Mouse (Mus musculus) hindbrain, postnatal 0 days (tissue): ENCODE results near the gene Gm37240. TPM values are rescaled to one million over a fixed set of nuclear protein-coding genes. Genes with fewer than 3 reads are reported as not detected.

Experiments used
- ATAC-seq: fragments of 200-750 bp; cut with Nextera tagmentation; 2 replicates; pipeline ENCODE4 v1.8.0; 2017; ENCODE audit warnings: mild to moderate bottlenecking, moderate TSS enrichment, moderate library complexity
- DNase-seq: peaks from one replicate; pipeline ENCODE4 v3.0.0-alpha.2; 2015; ENCODE audit warnings: low spot score
- H3K27ac ChIP-seq: fragments of 300-500 bp; sonication (generic); 2 replicates; pipeline ENCODE4 v1.5.1; 2014; ENCODE audit warnings: mild to moderate bottlenecking
- H3K27me3 ChIP-seq: fragments of 300-500 bp; sonication (generic); 2 replicates; pipeline ENCODE4 v1.6.1; 2014; ENCODE audit warnings: low read length, mixed read lengths; ENCODE audit not compliant: insufficient read depth
- H3K36me3 ChIP-seq: fragments of 300-500 bp; sonication (generic); 2 replicates; pipeline ENCODE4 v1.6.1; 2014; ENCODE audit warnings: low read length, mixed read lengths; ENCODE audit not compliant: insufficient read depth
- H3K4me1 ChIP-seq: fragments of 300-500 bp; sonication (generic); 2 replicates; pipeline ENCODE4 v1.6.1; 2014; ENCODE audit warnings: antibody characterized with exemption, low read length, mixed read lengths; ENCODE audit not compliant: insufficient read depth
- H3K4me2 ChIP-seq: fragments of 300-500 bp; sonication (generic); 2 replicates; pipeline ENCODE4 v1.6.1; 2014; ENCODE audit warnings: low read depth, mild to moderate bottlenecking, low read length, moderate library complexity, mixed read lengths
- H3K4me3 ChIP-seq: fragments of 300-500 bp; sonication (generic); 2 replicates; pipeline ENCODE4 v1.5.1; 2014; ENCODE audit warnings: low read length
- H3K9ac ChIP-seq: fragments of 300-500 bp; sonication (generic); replicated peaks from 2 replicates; pipeline ENCODE4 v1.6.1; 2014; ENCODE audit warnings: mild to moderate bottlenecking, low read length, moderate library complexity, mixed read lengths
- H3K9me3 ChIP-seq: fragments of 300-500 bp; sonication (generic); 2 replicates; pipeline ENCODE4 v1.6.1; 2016; ENCODE audit warnings: low read length, mixed read lengths
- CTCF ChIP-seq: IDR thresholded peaks from 2 replicates; pipeline ENCODE4 v1.5.1; 2016; ENCODE audit warnings: antibody characterized with exemption, control low read depth, low read depth
- WGBS: fragments of 180-500 bp; shearing (Covaris S2); extraction: QIAGEN DNeasy Blood & Tissue Kit; methylation state at CpG from one replicate; pipeline ENCODE4 v1.1.7; 2014; 5-methylcytosine and 5-hydroxymethylcytosine counted together
- microRNA counts: library from miRNA; unstranded; fragments of <30 nt; microRNA quantifications from one replicate; lab custom pipeline; 2015
- microRNA-seq, 2 experiments: library from miRNA; unstranded; fragments of <30 nt; microRNA quantifications; one replicate each; pipeline ENCODE4; 2016
- polyA plus RNA-seq: library from polyadenylated mRNA; unstranded; fragments of >200 nt; fragmentation: Nextera tagmentation; extraction: Ambion mirVana; gene quantifications from 2 replicates; pipeline ENCODE4 v1.2.1, GENCODE M21; 2015
- total RNA-seq: library from RNA; depleted of rRNA; stranded (reverse); fragments of >200 nt; gene quantifications from 2 replicates; pipeline ENCODE4 v1.2.3, GENCODE M21; 2014; rRNA removed

The Gm37240 gene
- total and polyA plus RNA-seq, 2 experiments from 2014 or later = 1.5 TPM; not detected in 1

DNA sequence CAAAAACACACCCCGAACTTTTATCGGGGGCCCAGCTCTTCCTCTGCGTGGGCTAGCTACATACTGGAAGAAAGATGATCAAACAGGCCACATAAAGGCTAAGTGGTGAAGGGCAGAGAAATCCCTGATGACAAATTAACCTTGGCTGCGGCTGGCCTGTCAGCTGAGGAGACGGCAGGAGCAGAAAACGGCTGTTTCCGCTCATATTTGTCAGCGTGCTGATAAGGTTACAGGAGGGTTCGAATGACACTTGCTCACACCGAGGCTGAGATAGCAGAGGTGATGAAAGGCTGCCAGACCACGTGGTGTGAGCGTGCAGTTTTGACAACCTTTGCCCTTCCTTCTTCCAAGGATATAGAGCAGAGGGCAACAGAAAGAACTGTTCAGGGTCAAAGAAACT, 1426.4 kb downstream of the Gm37240 start:
- H3K27me3 ChIP-seq = no peaks in the 10 kb centered on the region
- no peak overlapping the region for H3K9ac ChIP-seq
- H3K4me3 ChIP-seq = no peak overlapping the region
- DNase-seq (no peak), ATAC-seq (0 out of 2 replicates have a peak, but pooled peaks have one; percentile 10)
- no peak for TF ChIP-seq CTCF
- H3K9me3 ChIP-seq = no peaks in the 10 kb centered on the region
- H3K4me2 ChIP-seq = no peak overlapping the region
- H3K4me1 ChIP-seq = 0 out of 2 replicates have a peak, but pooled peaks cover 3% of the 10 kb centered on the region
- WGBS = 44% methylated on average over 12 of the region's 12 CpGs
- H3K36me3 ChIP-seq = no peaks in the 10 kb centered on the region
- H3K27ac ChIP-seq = no peak overlapping the region

DNA sequence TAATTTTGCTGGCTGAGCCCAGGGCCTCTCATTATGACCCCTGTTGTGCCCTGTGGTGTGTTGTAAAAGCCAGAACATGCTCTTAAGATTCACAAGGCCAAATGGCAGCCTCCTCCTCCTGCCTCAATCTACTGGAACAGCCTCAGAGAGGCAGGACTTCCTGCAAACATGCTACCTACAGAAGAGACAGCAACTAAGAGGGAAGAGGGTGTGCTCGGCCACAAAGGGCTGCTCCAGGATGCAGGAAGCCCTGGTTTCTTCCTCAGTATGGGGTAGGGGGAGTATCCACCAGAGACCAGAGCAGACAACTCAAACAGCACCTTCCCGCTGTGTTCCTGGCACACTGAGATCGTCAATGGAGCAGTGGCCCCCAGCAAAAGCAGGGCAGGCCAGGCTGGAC, 1426.8 kb downstream of the Gm37240 start:
- Histone ChIP-seq H3K27me3 (no peaks in the 10 kb centered on the region), H3K36me3 (no peaks in the 10 kb centered on the region), H3K4me3 (no peak overlapping the region), H3K9me3 (no peaks in the 10 kb centered on the region), H3K9ac (no peak overlapping the region), H3K27ac (no peak overlapping the region), H3K4me1 (no peaks in the 10 kb centered on the region), H3K4me2 (no peak overlapping the region)
- DNase-seq = no peak
- TF ChIP-seq CTCF = no peak
- WGBS = 33% methylated on average over 3 of the region's 3 CpGs
- no peak for ATAC-seq

GRCm38 (mm10) chr3:84455733-84456417, 1431.4 kb downstream of the Gm37240 start:
- 0 out of 2 replicates have a peak, but pooled peaks cover 5% of the 10 kb centered on the region for H3K36me3 ChIP-seq
- no peak overlapping the region for H3K9ac ChIP-seq
- H3K4me2 ChIP-seq = no peak overlapping the region
- WGBS = 74% methylated on average over 12 of the region's 12 CpGs
- DNase-seq = no peak
- TF ChIP-seq CTCF = no peak
- no peaks in the 10 kb centered on the region for H3K27me3 ChIP-seq
- no peaks in the 10 kb centered on the region for H3K9me3 ChIP-seq
- no peak overlapping the region for H3K27ac ChIP-seq
- no peak overlapping the region for H3K4me3 ChIP-seq
- no peak for ATAC-seq
- H3K4me1 ChIP-seq = no peaks in the 10 kb centered on the region

- no peak overlapping the region for H3K27ac ChIP-seq
- no peak overlapping the region for H3K9ac ChIP-seq
- DNase-seq (no peak), ATAC-seq (no peak)
- no peaks in the 10 kb centered on the region for H3K9me3 ChIP-seq
- TF ChIP-seq CTCF = no peak
- 36% methylated on average over 3 of the region's 3 CpGs for WGBS
- 0 out of 2 replicates have a peak, but pooled peaks cover 5% of the 10 kb centered on the region for H3K36me3 ChIP-seq
- H3K4me2 ChIP-seq = no peak overlapping the region
- H3K4me1 ChIP-seq = no peaks in the 10 kb centered on the region
- no peak overlapping the region for H3K4me3 ChIP-seq
- no peaks in the 10 kb centered on the region for H3K27me3 ChIP-seq
Observed at GRCm38 (mm10) chr3:84450651-84451050, 1436.7 kb downstream of the Gm37240 start.

DNA sequence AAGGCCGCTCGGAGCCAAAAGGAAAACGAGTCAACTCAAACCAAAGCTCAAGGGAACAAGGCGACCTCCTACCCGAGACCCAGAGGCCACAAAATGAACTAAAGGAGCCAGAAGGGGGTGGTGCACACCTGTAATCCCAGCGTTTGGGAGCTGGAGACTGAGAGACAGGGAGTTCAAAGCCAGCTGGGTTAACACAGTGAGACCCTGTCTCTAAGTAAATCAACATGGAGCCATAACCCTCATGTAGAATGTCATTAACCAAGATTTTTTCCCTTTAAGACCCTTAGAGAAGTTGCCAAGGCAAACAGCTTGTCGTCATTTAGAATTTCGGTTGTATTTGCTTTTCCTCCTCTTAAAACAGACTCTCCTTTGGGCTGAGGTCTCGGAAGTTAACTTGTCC, 1438.3 kb downstream of the Gm37240 start:
- Histone ChIP-seq H3K9ac (no peak overlapping the region), H3K4me1 (no peaks in the 10 kb centered on the region), H3K4me3 (no peak overlapping the region), H3K27me3 (no peaks in the 10 kb centered on the region), H3K36me3 (0 out of 2 replicates have a peak, but pooled peaks cover 3% of the 10 kb centered on the region), H3K4me2 (no peak overlapping the region), H3K9me3 (no peaks in the 10 kb centered on the region), H3K27ac (no peak overlapping the region)
- no peak for ATAC-seq
- no peak for DNase-seq
- TF ChIP-seq CTCF = no peak
- WGBS = 84% methylated on average over 9 of the region's 9 CpGs

GRCm38 (mm10) chr3:84447803-84448202, 1439.5 kb downstream of the Gm37240 start:
- H3K27ac ChIP-seq = no peak overlapping the region
- TF ChIP-seq CTCF = no peak

More at GRCm38 (mm10) chr3:84447803-84448202, 1439.5 kb downstream of the Gm37240 start:
- ATAC-seq (no peak), DNase-seq (no peak)
- Histone ChIP-seq H3K9ac (no peak overlapping the region), H3K27me3 (no peaks in the 10 kb centered on the region), H3K4me2 (no peak overlapping the region), H3K36me3 (no peaks in the 10 kb centered on the region), H3K4me3 (no peak overlapping the region), H3K9me3 (no peaks in the 10 kb centered on the region), H3K4me1 (no peaks in the 10 kb centered on the region)
- 56% methylated on average over 5 of the region's 5 CpGs for WGBS

MicroRNA genes within 50 kb of the gene (microRNA counts, 519-probe panel; counts per million panel counts)
- not detected for microRNA mmu-miR-466k (lab: Ali Mortazavi, UCI)

Small RNA genes lying within 50 kb of the gene (microRNA-seq; reads per million reads assigned to microRNA genes)
- 0 reads per million in 2 experiments for gene Mir466k

Other genes with a start within 250 kb of the Gm37240 start
- 1.2 and 1.8 TPM in 2 replicates for gene Fam160a1, start 70.2 kb downstream of the Gm37240 start, total RNA-seq
- gene Fam160a1, start 70.2 kb downstream of the Gm37240 start, polyA plus RNA-seq = 0.45 and 0.48 TPM in 2 replicates
- 0.37 TPM in 1 of 2 replicates, not detected in the other for gene Glt28d2, start within 50 bp of the Gm37240 start, total RNA-seq
- 0.34 and 0.43 TPM in 2 replicates for gene Glt28d2, start within 50 bp of the Gm37240 start, polyA plus RNA-seq
- 23.7 and 31.1 TPM in 2 replicates for gene Sh3d19, start 83.6 kb upstream of the Gm37240 start, total RNA-seq
- 14.0 and 16.3 TPM in 2 replicates for gene Sh3d19, start 83.6 kb upstream of the Gm37240 start, polyA plus RNA-seq
- not detected in 2 replicates for gene Prss48, start 115.0 kb upstream of the Gm37240 start, total RNA-seq
- not detected in 2 replicates for gene Prss48, start 115.0 kb upstream of the Gm37240 start, polyA plus RNA-seq